Mouse (Mus musculus) limb, embryonic 10.5 days (tissue): ENCODE results near the gene Ccdc81. TPM values are rescaled to one million over a fixed set of nuclear protein-coding genes. Genes with fewer than 3 reads are reported as not detected.

Source experiments
- DNase-seq: peaks from one replicate; pipeline ENCODE4 v3.0.0-alpha.2; 2017; ENCODE audit warnings: low spot score
- H3K27ac ChIP-seq: fragments of 300-500 bp; sonication (generic); 2 replicates; pipeline ENCODE4 v1.5.1; 2016; ENCODE audit warnings: mild to moderate bottlenecking
- H3K27me3 ChIP-seq: fragments of 300-500 bp; sonication (generic); 2 replicates; pipeline ENCODE4 v1.6.1; 2016; ENCODE audit warnings: low read depth, mild to moderate bottlenecking; ENCODE audit not compliant: poor library complexity, severe bottlenecking
- H3K36me3 ChIP-seq: fragments of 300-500 bp; sonication (generic); 2 replicates; pipeline ENCODE4 v1.6.1; 2016; ENCODE audit warnings: mild to moderate bottlenecking, moderate library complexity
- H3K4me1 ChIP-seq: fragments of 300-500 bp; sonication (generic); 2 replicates; pipeline ENCODE4 v1.6.1; 2016
- H3K4me3 ChIP-seq: fragments of 300-500 bp; sonication (generic); 2 replicates; pipeline ENCODE4 v1.5.1; 2016; ENCODE audit warnings: mild to moderate bottlenecking, moderate library complexity
- H3K9me3 ChIP-seq: fragments of 300-500 bp; sonication (generic); replicated peaks from 2 replicates; pipeline ENCODE4 v1.6.1; 2016; ENCODE audit warnings: mild to moderate bottlenecking
- WGBS: fragments of 180-500 bp; shearing (Covaris S2); methylation state at CpG from one replicate; pipeline ENCODE4 v1.1.7; 2016; 5-methylcytosine and 5-hydroxymethylcytosine counted together
- polyA plus RNA-seq: library from polyadenylated mRNA; unstranded; fragments of >200 nt; fragmentation: Nextera tagmentation; extraction: Ambion mirVana; gene quantifications from 2 replicates; pipeline ENCODE4 v1.2.1, GENCODE M21; 2016

Gene Ccdc81
- polyA plus RNA-seq, 1 experiment from 2014 or later, result not detected

- WGBS, result 84% methylated on average over 10 of the region's 10 CpGs
Measured at GRCm38 (mm10) chr7:89852158-89853095, 51.0 kb downstream of the Ccdc81 start.

GRCm38 (mm10) chr7:89850510-89850909, 52.9 kb downstream of the Ccdc81 start:
- no peak for DNase-seq
- 87% methylated on average over 3 of the region's 3 CpGs for WGBS
- H3K4me1 ChIP-seq, result no peaks in the 10 kb centered on the region
- no peak overlapping the region for H3K4me3 ChIP-seq
- no peak overlapping the region for H3K27ac ChIP-seq
- H3K9me3 ChIP-seq, result no peaks in the 10 kb centered on the region
- H3K36me3 ChIP-seq, result no peaks in the 10 kb centered on the region
- no peaks in the 10 kb centered on the region for H3K27me3 ChIP-seq

More at GRCm38 (mm10) chr7:89852158-89853095, 51.0 kb downstream of the Ccdc81 start:
- Histone ChIP-seq H3K4me1 (peaks cover 10% of the 10 kb centered on the region), H3K4me3 (no peak overlapping the region), H3K27me3 (no peaks in the 10 kb centered on the region), H3K36me3 (no peaks in the 10 kb centered on the region), H3K27ac (no peak overlapping the region), H3K9me3 (no peaks in the 10 kb centered on the region)
- no peak for DNase-seq

DNA sequence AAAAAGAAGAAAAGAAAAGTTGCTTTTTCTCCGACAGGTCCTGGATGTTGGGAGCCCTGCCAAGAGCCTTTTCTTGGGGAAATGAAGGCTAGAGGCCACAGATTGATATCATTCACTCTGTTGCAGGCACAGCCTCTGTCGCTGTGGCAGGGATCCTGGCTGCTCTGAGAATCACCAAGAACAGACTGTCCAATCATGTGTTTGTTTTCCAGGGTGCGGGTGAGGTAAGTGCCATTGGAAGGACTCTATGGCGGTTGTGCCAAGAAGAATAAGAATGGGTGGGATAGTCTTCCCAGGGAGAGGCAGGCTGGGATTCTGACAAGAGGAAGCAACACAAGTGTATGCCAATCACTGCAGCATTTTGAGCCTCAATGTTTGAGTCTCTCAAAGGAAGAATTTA, 57.8 kb downstream of the Ccdc81 start:
- no peaks in the 10 kb centered on the region for H3K27me3 ChIP-seq
- H3K9me3 ChIP-seq, result no peaks in the 10 kb centered on the region
- no peaks in the 10 kb centered on the region for H3K4me1 ChIP-seq
- H3K4me3 ChIP-seq, result no peak overlapping the region
- H3K27ac ChIP-seq, result no peak overlapping the region
- WGBS, result 86% methylated on average over 4 of the region's 4 CpGs
- no peak for DNase-seq
- H3K36me3 ChIP-seq, result no peaks in the 10 kb centered on the region

DNA sequence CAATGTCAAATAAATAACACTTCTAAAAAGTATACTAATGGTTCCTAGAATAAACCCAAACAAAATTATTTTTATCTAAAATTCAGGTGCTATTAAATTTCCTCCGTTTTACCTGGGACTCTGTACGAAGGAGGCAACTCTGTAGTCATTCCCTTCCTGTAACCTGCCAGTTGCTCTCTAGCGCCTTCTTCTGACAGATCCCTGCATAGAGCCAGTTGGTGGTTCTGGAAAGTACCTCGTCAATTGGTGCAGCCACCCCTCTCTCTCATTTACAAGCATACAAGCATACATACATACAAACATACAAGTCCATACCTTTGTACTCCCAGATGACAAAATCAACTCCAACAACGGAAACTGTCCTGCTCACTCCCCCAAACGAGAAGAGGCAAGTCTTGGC, 59.9 kb downstream of the Ccdc81 start:
- Histone ChIP-seq H3K36me3 (no peaks in the 10 kb centered on the region), H3K27ac (no peak overlapping the region), H3K4me1 (no peaks in the 10 kb centered on the region), H3K27me3 (no peaks in the 10 kb centered on the region), H3K4me3 (no peak overlapping the region), H3K9me3 (no peaks in the 10 kb centered on the region)
- no peak for DNase-seq
- WGBS, result 29% methylated on average over 6 of the region's 6 CpGs

GRCm38 (mm10) chr7:89843121-89843520, 60.3 kb downstream of the Ccdc81 start:
- Histone ChIP-seq H3K9me3 (no peaks in the 10 kb centered on the region), H3K36me3 (no peaks in the 10 kb centered on the region), H3K27me3 (no peaks in the 10 kb centered on the region), H3K4me3 (no peak overlapping the region), H3K4me1 (no peaks in the 10 kb centered on the region), H3K27ac (no peak overlapping the region)
- no peak for DNase-seq
- 69% methylated on average over 6 of the region's 6 CpGs for WGBS

DNA sequence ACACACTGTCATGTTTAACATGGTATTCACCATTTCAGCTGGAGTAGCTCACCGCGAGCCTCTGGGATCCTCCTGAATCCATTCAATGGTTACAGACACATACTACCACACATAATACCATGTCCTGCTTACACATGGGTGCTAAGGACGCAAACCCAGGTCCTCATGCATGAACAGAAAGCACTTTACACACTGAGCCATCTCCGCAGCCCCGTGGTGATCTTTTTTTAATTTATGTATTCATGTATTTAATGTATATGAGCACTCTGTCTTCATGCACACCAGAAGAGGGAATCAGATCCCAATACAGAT, 61.1 kb downstream of the Ccdc81 start:
- H3K4me1 ChIP-seq, result no peaks in the 10 kb centered on the region
- no peak overlapping the region for H3K27ac ChIP-seq
- 87% methylated on average over 5 of the region's 5 CpGs for WGBS
- no peaks in the 10 kb centered on the region for H3K9me3 ChIP-seq
- H3K36me3 ChIP-seq, result no peaks in the 10 kb centered on the region
- DNase-seq, result no peak
- H3K4me3 ChIP-seq, result no peak overlapping the region
- H3K27me3 ChIP-seq, result no peaks in the 10 kb centered on the region

GRCm38 (mm10) chr7:89841670-89842403, 61.6 kb downstream of the Ccdc81 start:
- peak; percentile 82 for DNase-seq
- Histone ChIP-seq H3K27me3 (no peaks in the 10 kb centered on the region), H3K27ac (no peak overlapping the region), H3K36me3 (no peaks in the 10 kb centered on the region), H3K4me3 (no peak overlapping the region), H3K4me1 (no peaks in the 10 kb centered on the region), H3K9me3 (no peaks in the 10 kb centered on the region)
- 42% methylated on average over 15 of the region's 15 CpGs for WGBS

DNA sequence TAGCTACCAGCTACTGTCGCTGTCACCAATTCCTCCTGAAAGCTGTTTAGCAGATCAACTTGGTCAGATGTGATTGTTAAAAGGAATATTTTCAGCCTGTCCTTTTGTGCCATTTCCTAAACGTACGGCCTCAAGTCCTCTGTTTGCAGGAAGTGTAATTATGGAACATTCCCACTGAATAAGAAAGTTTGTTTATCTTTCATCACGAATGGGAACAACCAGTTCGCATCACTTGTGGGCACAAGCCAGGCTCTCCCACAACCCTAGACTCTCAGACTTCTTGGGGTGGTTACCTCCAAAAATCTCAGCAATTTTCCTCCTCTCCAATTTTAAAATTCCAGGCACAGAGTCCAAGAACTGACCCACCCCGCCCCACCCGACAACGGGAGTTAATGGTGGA, 63.7 kb downstream of the Ccdc81 start:
- Histone ChIP-seq H3K4me3 (no peak overlapping the region), H3K27ac (no peak overlapping the region)

GRCm38 (mm10) chr7:89837841-89838240, 65.6 kb downstream of the Ccdc81 start:
- no peaks in the 10 kb centered on the region for H3K27me3 ChIP-seq
- H3K4me1 ChIP-seq, result no peaks in the 10 kb centered on the region
- no peaks in the 10 kb centered on the region for H3K9me3 ChIP-seq
- no peak overlapping the region for H3K27ac ChIP-seq
- H3K4me3 ChIP-seq, result no peak overlapping the region
- 65% methylated on average over 4 of the region's 4 CpGs for WGBS
- no peaks in the 10 kb centered on the region for H3K36me3 ChIP-seq
- DNase-seq, result no peak

More for the DNA sequence above, 63.7 kb downstream of the Ccdc81 start:
- no peaks in the 10 kb centered on the region for H3K27me3 ChIP-seq
- no peaks in the 10 kb centered on the region for H3K4me1 ChIP-seq
- no peak for DNase-seq
- 84% methylated on average over 8 of the region's 8 CpGs for WGBS
- no peaks in the 10 kb centered on the region for H3K36me3 ChIP-seq
- no peaks in the 10 kb centered on the region for H3K9me3 ChIP-seq

DNA sequence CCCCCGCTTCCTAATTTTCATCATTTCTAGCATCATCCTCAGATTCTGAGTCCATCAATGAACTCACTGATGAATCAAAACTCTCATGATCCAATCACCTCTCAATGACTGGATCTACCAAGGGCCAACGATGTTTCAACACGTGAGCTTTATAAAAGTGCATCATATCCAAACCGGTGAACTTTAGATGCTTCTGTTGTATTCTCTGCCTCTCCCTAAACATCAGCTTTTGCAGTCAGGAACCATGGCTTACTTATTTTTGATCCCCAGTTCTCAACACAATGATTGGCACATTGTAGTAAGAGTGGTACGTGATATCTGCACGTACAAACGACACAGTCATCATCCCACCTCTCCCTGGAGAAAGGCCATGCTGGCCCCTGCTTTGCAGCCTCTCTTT, 66.8 kb downstream of the Ccdc81 start:
- Histone ChIP-seq H3K36me3 (no peaks in the 10 kb centered on the region), H3K27ac (no peak overlapping the region), H3K4me3 (no peak overlapping the region), H3K27me3 (no peaks in the 10 kb centered on the region), H3K4me1 (no peaks in the 10 kb centered on the region), H3K9me3 (no peaks in the 10 kb centered on the region)
- 92% methylated on average over 7 of the region's 7 CpGs for WGBS
- no peak for DNase-seq

DNA sequence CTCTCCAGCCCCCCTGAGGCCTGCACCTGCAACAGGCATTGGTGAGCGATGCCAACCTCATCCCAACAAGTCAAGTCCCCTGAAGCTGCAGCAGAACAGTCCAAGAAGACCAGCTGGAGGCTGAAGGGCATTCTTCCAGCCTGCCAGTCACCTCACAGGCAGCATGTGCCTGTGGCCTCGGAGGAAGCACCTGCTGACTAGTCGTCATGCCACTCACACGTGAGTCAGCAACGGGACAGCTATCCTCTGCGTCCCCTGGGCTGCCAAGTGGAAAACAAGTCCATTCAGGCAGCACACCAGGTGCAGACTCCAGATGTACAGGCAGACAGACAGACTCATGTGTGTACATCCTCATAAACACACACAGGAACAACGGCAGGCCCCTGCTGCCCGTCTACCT, 67.9 kb downstream of the Ccdc81 start:
- WGBS, result 87% methylated on average over 8 of the region's 8 CpGs

GRCm38 (mm10) chr7:89833521-89833920, 69.9 kb downstream of the Ccdc81 start:
- WGBS, result 96% methylated on average over 8 of the region's 8 CpGs
- Histone ChIP-seq H3K27ac (no peak overlapping the region), H3K4me1 (no peaks in the 10 kb centered on the region), H3K9me3 (no peaks in the 10 kb centered on the region), H3K4me3 (no peak overlapping the region), H3K27me3 (no peaks in the 10 kb centered on the region), H3K36me3 (no peaks in the 10 kb centered on the region)
- DNase-seq, result no peak

More for the DNA sequence above, 67.9 kb downstream of the Ccdc81 start:
- no peak overlapping the region for H3K27ac ChIP-seq
- no peaks in the 10 kb centered on the region for H3K36me3 ChIP-seq
- H3K9me3 ChIP-seq, result no peaks in the 10 kb centered on the region
- H3K27me3 ChIP-seq, result no peaks in the 10 kb centered on the region
- H3K4me3 ChIP-seq, result no peak overlapping the region
- no peak for DNase-seq
- no peaks in the 10 kb centered on the region for H3K4me1 ChIP-seq

- 65% methylated on average over 7 of the region's 7 CpGs for WGBS
- H3K27ac ChIP-seq, result no peak overlapping the region
- no peak for DNase-seq
Measured at GRCm38 (mm10) chr7:89829201-89829600, 74.2 kb downstream of the Ccdc81 start.

More at GRCm38 (mm10) chr7:89829201-89829600, 74.2 kb downstream of the Ccdc81 start:
- H3K4me1 ChIP-seq, result no peaks in the 10 kb centered on the region
- no peaks in the 10 kb centered on the region for H3K36me3 ChIP-seq
- no peaks in the 10 kb centered on the region for H3K9me3 ChIP-seq
- H3K4me3 ChIP-seq, result no peak overlapping the region
- H3K27me3 ChIP-seq, result no peaks in the 10 kb centered on the region
